Mouse (Mus musculus) left cerebral cortex, postnatal 25 days (tissue): ENCODE data around the gene Nynrin. TPM values are rescaled to one million over a fixed set of nuclear protein-coding genes. Genes with fewer than 3 reads are reported as not detected.
A peak's percentile ranks its signal among the peaks of the same experiment; 100 is the strongest.

ENCODE experiments used
- DNase-seq, 2 experiments: peaks; one replicate each; pipeline ENCODE4 v3.0.0; 2022; ENCODE audit warnings: low spot score in 2 of 2, mixed read lengths in 1 of 2
- intact Hi-C: fragments of 180-260 bp; cut with DNase I; formaldehyde crosslinking; loops from one replicate; pipeline ENCODE4 v1.15.1; 2025
- total RNA-seq, 2 experiments: library from RNA; stranded (reverse); gene quantifications; 2 replicates each; pipeline ENCODE4 v1.2.3; 2021

Gene Nynrin
- 10 to 100 TPM in 1 of 2 experiments, 1 to 10 TPM in 1; 6.5 to 10.5 TPM for total RNA-seq

GRCm38 (mm10) chr14:55853621-55854285 lies at the start of gene Nynrin:
TSS of gene Nynrin (plus strand) at chr14:55854010.
- peak in 1 of 2 experiments; percentile 20 for DNase-seq
- intact Hi-C loops: no loop called here

GRCm38 (mm10) chr14:55814885-55815284 lies 38.9 kb upstream of the Nynrin start:
- intact Hi-C loops: no loop called here
- peak; percentile 45 to 65 for DNase-seq

- intact Hi-C loops: no loop called here
- peak; percentile 9 to 37 for DNase-seq
Measured at GRCm38 (mm10) chr14:55815310-55815751, 38.5 kb upstream of the Nynrin start.

- intact Hi-C loops: no loop called here
- DNase-seq: peak in 1 of 2 experiments; percentile 0
Measured at GRCm38 (mm10) chr14:55819845-55820405, 33.9 kb upstream of the Nynrin start.

GRCm38 (mm10) chr14:55820576-55820975 lies 33.2 kb upstream of the Nynrin start:
- intact Hi-C loops: no loop called here
- peak in 1 of 2 experiments; percentile 0 for DNase-seq

GRCm38 (mm10) chr14:55822435-55822990 lies 31.3 kb upstream of the Nynrin start:
- intact Hi-C loops: loop anchor here (2.0 kb wide), 2 partner anchors 40 to 96 kb away; no protein-coding TSS in a partner anchor

GRCm38 (mm10) chr14:55822991-55823762 lies 30.6 kb upstream of the Nynrin start, which contains the start of gene Nfatc4:
TSS of gene Nfatc4 (plus strand) at chr14:55823144.
- intact Hi-C loops: loop anchor here (2.0 kb wide), 2 partner anchors 40 to 96 kb away; no protein-coding TSS in a partner anchor
- peak in 1 of 2 experiments; percentile 10 for DNase-seq

More at GRCm38 (mm10) chr14:55822435-55822990, 31.3 kb upstream of the Nynrin start:
- peak; percentile 56 to 59 for DNase-seq

GRCm38 (mm10) chr14:55824001-55824480 lies 29.8 kb upstream of the Nynrin start:
- intact Hi-C loops: no loop called here
- no peak for DNase-seq

- no peak for DNase-seq
- intact Hi-C loops: no loop called here
Measured at GRCm38 (mm10) chr14:55824481-55825215, 29.2 kb upstream of the Nynrin start.

GRCm38 (mm10) chr14:55825216-55826051 lies 28.4 kb upstream of the Nynrin start:
- intact Hi-C loops: no loop called here
- DNase-seq: no peak

- intact Hi-C loops: no loop called here
- no peak for DNase-seq
Measured at GRCm38 (mm10) chr14:55826142-55826541, 27.7 kb upstream of the Nynrin start.

- intact Hi-C loops: no loop called here
- DNase-seq: no peak
Measured at GRCm38 (mm10) chr14:55826551-55827340, 27.1 kb upstream of the Nynrin start.

GRCm38 (mm10) chr14:55828716-55829263 lies 25.0 kb upstream of the Nynrin start:
- intact Hi-C loops: no loop called here
- no peak for DNase-seq

- intact Hi-C loops: loop anchor here (10.0 kb wide), 1 partner anchor 125 kb away; no protein-coding TSS in a partner anchor
- no peak for DNase-seq
Measured at GRCm38 (mm10) chr14:55829854-55830253, 24.0 kb upstream of the Nynrin start.

GRCm38 (mm10) chr14:55830331-55830730 lies 23.5 kb upstream of the Nynrin start:
- intact Hi-C loops: loop anchor here (10.0 kb wide), 1 partner anchor 126 kb away; no protein-coding TSS in a partner anchor
- no peak for DNase-seq

GRCm38 (mm10) chr14:55833126-55833525 lies 20.7 kb upstream of the Nynrin start:
- no peak for DNase-seq
- intact Hi-C loops: loop anchor here (10.0 kb wide), 1 partner anchor 128 kb away; no protein-coding TSS in a partner anchor
